Mouse (Mus musculus) forebrain, embryonic 13.5 days (tissue): ENCODE data around the gene Klhdc1. TPM values are rescaled to one million over a fixed set of nuclear protein-coding genes. Genes with fewer than 3 reads are reported as not detected.

ENCODE experiments used
- ATAC-seq: fragments of 200-750 bp; cut with Nextera tagmentation; 2 replicates; pipeline ENCODE4 v1.8.0; 2017
- H3K27ac ChIP-seq: fragments of 300-500 bp; sonication (generic); 2 replicates; pipeline ENCODE4 v1.5.1; 2015; ENCODE audit warnings: inconsistent platforms, mild to moderate bottlenecking, moderate library complexity
- H3K27me3 ChIP-seq: fragments of 300-500 bp; sonication (generic); 2 replicates; pipeline ENCODE4 v1.6.1; 2015; ENCODE audit warnings: mild to moderate bottlenecking, inconsistent platforms
- H3K36me3 ChIP-seq: fragments of 300-500 bp; sonication (generic); 2 replicates; pipeline ENCODE4 v1.6.1; 2015; ENCODE audit warnings: mild to moderate bottlenecking, inconsistent platforms; ENCODE audit not compliant: poor library complexity, severe bottlenecking
- H3K4me1 ChIP-seq: fragments of 300-500 bp; sonication (generic); 2 replicates; pipeline ENCODE4 v1.6.1; 2015; ENCODE audit warnings: inconsistent platforms
- H3K4me2 ChIP-seq: fragments of 300-500 bp; sonication (generic); 2 replicates; pipeline ENCODE4 v1.6.1; 2015; ENCODE audit warnings: inconsistent platforms, mild to moderate bottlenecking, moderate library complexity
- H3K4me3 ChIP-seq: fragments of 300-500 bp; sonication (generic); 2 replicates; pipeline ENCODE4 v1.5.1; 2015; ENCODE audit warnings: mild to moderate bottlenecking, inconsistent platforms
- H3K9ac ChIP-seq: fragments of 300-500 bp; sonication (generic); 2 replicates; pipeline ENCODE4 v1.6.1; 2015; ENCODE audit warnings: mild to moderate bottlenecking, inconsistent platforms
- H3K9me3 ChIP-seq: fragments of 300-500 bp; sonication (generic); replicated peaks from 2 replicates; pipeline ENCODE4 v1.6.1; 2016; ENCODE audit warnings: inconsistent platforms
- WGBS: fragments of 180-500 bp; shearing (Covaris S2); methylation state at CpG from one replicate; pipeline ENCODE4 v1.1.7; 2015; 5-methylcytosine and 5-hydroxymethylcytosine counted together
- polyA plus RNA-seq: library from polyadenylated mRNA; unstranded; fragments of >200 nt; fragmentation: Nextera tagmentation; extraction: Ambion mirVana; gene quantifications from 2 replicates; pipeline ENCODE4 v1.2.1, GENCODE M21; 2015

Gene Klhdc1
- polyA plus RNA-seq = 6.4 and 9.3 TPM in 2 replicates

DNA sequence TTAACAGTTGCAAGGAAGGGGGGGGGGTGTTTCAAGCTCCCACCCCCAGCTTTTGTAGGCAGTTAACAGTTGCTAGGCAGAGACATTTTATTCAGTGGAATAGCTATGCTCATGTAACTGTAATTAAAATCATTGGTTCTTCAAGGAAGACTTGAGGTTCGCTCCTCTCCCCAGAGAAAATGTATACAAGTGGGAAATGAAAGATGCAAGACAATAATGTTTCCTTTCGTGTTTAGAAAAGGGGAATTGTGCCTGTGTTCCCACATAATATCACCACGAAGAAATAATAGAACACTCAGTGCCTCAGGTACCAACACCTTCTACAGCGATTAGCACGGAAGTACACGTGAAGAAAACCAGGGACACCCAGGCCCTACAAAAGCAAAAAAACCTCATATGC lies at the start of gene Klhdc1:
Gene Klhdc1 (plus strand): TSS at position 301 of the 400 bp plus-strand sequence.
- Histone ChIP-seq H3K4me1 (peaks cover 10% of the 10 kb centered on the region; the same call in 1 of the 2 replicates), H3K27me3 (no peaks in the 10 kb centered on the region), H3K27ac (peak within 1 kb of the TSS; percentile 63), H3K36me3 (no peaks in the 10 kb centered on the region), H3K4me2 (peak within 1 kb of the TSS; percentile 78), H3K4me3 (peak within 1 kb of the TSS; percentile 71), H3K9me3 (no peaks in the 10 kb centered on the region), H3K9ac (peak within 1 kb of the TSS; percentile 86)
- 73% methylated on average over 6 of the region's 6 CpGs for WGBS
- ATAC-seq = no peak

GRCm38 (mm10) chr12:69191396-69191795 lies 49.6 kb upstream of the Klhdc1 start:
- Histone ChIP-seq H3K4me1 (peaks cover 22% of the 10 kb centered on the region), H3K36me3 (peaks cover 33% of the 10 kb centered on the region), H3K9me3 (no peaks in the 10 kb centered on the region), H3K9ac (no peak overlapping the region), H3K27ac (no peak overlapping the region), H3K27me3 (no peaks in the 10 kb centered on the region), H3K4me2 (no peak overlapping the region), H3K4me3 (no peak overlapping the region)
- ATAC-seq = no peak
- 92% methylated on average over 5 of the region's 5 CpGs for WGBS

DNA sequence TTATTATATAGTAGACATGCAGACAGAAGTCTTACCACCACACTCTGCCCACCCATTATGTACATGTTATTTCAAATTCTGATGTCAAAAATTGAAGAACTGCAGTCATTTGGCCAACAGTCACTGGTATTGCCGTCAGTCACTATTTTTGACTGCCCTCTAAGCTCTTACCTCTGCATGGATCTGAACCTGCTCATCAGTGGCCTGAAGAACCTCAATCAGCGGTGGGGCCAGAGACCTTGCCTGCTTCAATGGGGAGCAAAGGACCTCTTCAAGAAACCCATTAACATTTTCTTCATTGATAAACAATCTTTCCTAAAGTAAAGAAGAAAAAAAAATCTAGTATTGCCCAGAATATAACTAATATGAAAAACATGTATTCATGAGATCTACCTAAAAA lies 48.3 kb upstream of the Klhdc1 start:
- ATAC-seq = no peak
- Histone ChIP-seq H3K9me3 (no peaks in the 10 kb centered on the region), H3K4me2 (no peak overlapping the region), H3K4me1 (peaks cover 13% of the 10 kb centered on the region), H3K27ac (no peak overlapping the region), H3K4me3 (no peak overlapping the region), H3K9ac (no peak overlapping the region), H3K36me3 (peaks cover 28% of the 10 kb centered on the region), H3K27me3 (no peaks in the 10 kb centered on the region)
- WGBS = 92% methylated on average over 2 of the region's 2 CpGs

DNA sequence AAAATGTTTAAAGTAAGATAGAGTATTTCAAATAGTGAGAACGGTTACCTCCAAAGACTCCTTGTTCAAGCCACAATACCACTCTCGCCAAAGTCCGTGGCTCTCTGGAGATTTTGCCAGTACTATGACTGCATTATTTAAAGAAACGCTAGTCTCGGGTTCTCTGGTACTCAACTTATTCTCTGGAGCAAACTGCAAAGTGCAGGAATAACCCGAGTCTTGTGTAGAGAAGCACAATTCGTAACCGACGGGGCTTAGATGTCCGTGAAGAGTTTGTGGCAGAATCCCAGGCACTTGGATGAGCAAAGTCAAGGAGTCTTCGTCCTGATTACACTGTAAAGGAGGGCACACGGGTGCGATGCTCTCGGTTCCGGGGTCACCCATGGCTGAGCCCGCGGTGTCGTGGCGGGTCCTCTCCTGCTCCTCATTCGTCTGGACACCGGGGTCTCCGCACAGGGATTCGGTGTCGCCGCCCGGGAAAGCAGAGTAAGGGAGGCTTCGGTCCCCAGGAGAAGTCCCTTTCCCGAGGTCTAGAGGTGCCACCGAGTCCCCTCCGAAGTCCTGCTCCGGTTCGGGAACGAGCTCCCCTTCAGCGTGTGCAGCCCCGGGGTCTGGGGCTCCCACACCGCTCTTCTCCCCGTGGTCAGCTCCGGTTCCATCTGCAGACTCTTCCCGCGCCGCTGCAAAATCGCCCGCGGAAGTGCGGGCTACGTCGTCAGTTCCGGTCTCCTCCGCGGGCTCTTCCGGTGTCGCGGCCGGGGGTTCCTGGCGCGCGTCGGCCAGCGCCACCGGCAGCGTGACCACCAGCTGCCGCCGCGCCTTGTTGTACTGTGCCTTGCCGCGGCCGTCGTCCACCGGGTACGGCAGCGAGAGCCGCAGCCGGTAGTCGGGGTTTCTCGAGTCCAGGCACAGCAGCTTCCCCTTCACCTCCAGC lies 44.3 kb upstream of the Klhdc1 start, which contains the start of gene Gm49383:
Gene Gm49383 (minus strand): TSS at position 661 of the 934 bp plus-strand sequence.
- ATAC-seq = peak; percentile 89
- under 1% methylated on average over 73 of the region's 75 CpGs for WGBS
- no peaks in the 10 kb centered on the region for H3K9me3 ChIP-seq
- peaks cover 29% of the 10 kb centered on the region for H3K4me1 ChIP-seq
- H3K27me3 ChIP-seq = no peaks in the 10 kb centered on the region
- peak within 1 kb of the TSS; percentile 91 for H3K4me2 ChIP-seq
- H3K4me3 ChIP-seq = peak within 1 kb of the TSS; percentile 93
- peak within 1 kb of the TSS; percentile 91 for H3K27ac ChIP-seq
- peak within 1 kb of the TSS; percentile 90 for H3K9ac ChIP-seq
- peaks cover 23% of the 10 kb centered on the region for H3K36me3 ChIP-seq

- Histone ChIP-seq H3K4me2 (peak overlapping the region; percentile 91), H3K36me3 (peaks cover 27% of the 10 kb centered on the region), H3K9ac (peak overlapping the region; percentile 90), H3K4me1 (peaks cover 29% of the 10 kb centered on the region), H3K4me3 (peak overlapping the region; percentile 93), H3K27ac (peak overlapping the region; percentile 91), H3K27me3 (no peaks in the 10 kb centered on the region), H3K9me3 (no peaks in the 10 kb centered on the region)
- peak; percentile 75 for ATAC-seq
- WGBS = under 1% methylated on average over 84 of the region's 94 CpGs
Observed at GRCm38 (mm10) chr12:69197378-69198163, 43.4 kb upstream of the Klhdc1 start.

DNA sequence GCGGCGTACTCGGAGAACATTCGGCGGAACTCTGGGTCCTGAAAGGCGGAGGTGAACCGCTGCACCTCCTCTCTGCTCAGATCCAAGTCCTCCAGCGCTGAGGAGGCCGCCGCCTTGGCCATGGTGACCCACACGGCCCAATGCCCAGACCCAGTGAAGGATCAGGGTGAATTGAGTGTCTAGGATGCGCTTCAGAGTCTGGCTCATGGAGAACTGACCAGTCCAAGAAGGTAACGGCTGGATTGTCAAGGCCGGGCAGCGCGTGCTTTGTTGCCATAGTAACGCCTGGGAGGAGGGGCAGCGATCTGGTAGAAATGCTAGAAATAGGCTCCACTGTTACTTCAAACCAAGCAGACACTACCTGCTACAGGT lies 42.8 kb upstream of the Klhdc1 start, which contains the start of gene Dnaaf2:
Gene Dnaaf2 (minus strand): TSS at position 266 of the 372 bp plus-strand sequence.
- peak within 1 kb of the TSS; percentile 91 for H3K27ac ChIP-seq
- H3K27me3 ChIP-seq = no peaks in the 10 kb centered on the region
- H3K4me1 ChIP-seq = peaks cover 29% of the 10 kb centered on the region
- peak within 1 kb of the TSS; percentile 90 for H3K9ac ChIP-seq
- no peaks in the 10 kb centered on the region for H3K9me3 ChIP-seq
- peak within 1 kb of the TSS; percentile 93 for H3K4me3 ChIP-seq
- under 1% methylated on average over 18 of the region's 18 CpGs for WGBS
- H3K4me2 ChIP-seq = peak within 1 kb of the TSS; percentile 91
- peak; percentile 25 for ATAC-seq
- H3K36me3 ChIP-seq = peaks cover 32% of the 10 kb centered on the region

DNA sequence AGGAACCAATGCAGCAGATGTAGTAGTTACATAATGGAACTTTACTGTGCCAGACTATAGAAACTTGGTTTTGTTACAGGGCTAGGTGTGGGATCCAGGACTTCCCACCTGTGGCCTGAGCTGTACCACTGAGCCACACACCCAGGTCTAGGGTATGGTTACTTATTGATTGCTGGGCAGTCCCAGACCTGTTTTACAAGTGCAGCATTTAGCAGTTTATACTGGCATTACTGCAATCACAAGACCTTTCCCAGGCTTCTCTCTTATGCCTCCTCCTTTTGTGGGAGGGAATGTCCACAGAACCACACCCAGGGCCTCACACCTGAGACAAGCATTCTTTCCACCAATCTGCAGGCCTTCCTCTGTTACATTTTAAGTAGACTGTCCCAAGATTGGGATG lies 42.0 kb upstream of the Klhdc1 start:
- no peaks in the 10 kb centered on the region for H3K9me3 ChIP-seq
- H3K27ac ChIP-seq = no peak overlapping the region
- ATAC-seq = no peak
- H3K9ac ChIP-seq = 0 out of 2 replicates have a peak overlapping the region, but pooled peaks have one; percentile 19
- H3K27me3 ChIP-seq = no peaks in the 10 kb centered on the region
- peak overlapping the region; percentile 91 for H3K4me2 ChIP-seq
- H3K4me3 ChIP-seq = no peak overlapping the region
- peaks cover 35% of the 10 kb centered on the region for H3K36me3 ChIP-seq
- H3K4me1 ChIP-seq = peaks cover 29% of the 10 kb centered on the region

GRCm38 (mm10) chr12:69204052-69204833 lies 36.7 kb upstream of the Klhdc1 start, which contains the start of gene Gm49384:
Gene Gm49384, minus strand, starts transcription at chr12:69204267.
- 77% methylated on average over 16 of the region's 16 CpGs for WGBS
- Histone ChIP-seq H3K9ac (no peak within 1 kb of the TSS), H3K9me3 (no peaks in the 10 kb centered on the region), H3K4me2 (no peak within 1 kb of the TSS), H3K27me3 (no peaks in the 10 kb centered on the region), H3K27ac (no peak within 1 kb of the TSS), H3K36me3 (peaks cover 46% of the 10 kb centered on the region), H3K4me3 (no peak within 1 kb of the TSS), H3K4me1 (peaks cover 3% of the 10 kb centered on the region; the same call in 1 of the 2 replicates)
- ATAC-seq = peak; percentile 61; the same call in 1 of the 2 replicates

DNA sequence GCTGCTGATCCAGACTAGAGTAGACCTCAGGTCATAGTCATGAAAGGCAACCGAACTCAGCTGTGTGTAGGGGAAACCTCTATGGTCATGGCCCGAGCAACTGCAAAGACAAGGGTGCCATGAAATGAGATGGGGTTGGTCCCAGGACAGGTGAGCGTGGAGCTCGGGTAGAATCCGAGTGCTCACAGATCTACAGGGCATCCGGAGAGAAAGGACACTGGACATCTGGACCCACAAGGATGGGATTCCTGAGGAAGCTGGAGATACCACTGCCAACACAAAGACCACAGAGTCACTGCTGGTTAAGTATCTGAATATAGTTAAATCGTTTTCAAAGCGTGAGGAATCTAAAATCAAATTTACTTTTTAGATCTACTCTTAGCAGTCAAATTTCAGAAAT lies 33.6 kb upstream of the Klhdc1 start:
- Histone ChIP-seq H3K27ac (no peak overlapping the region), H3K4me3 (no peak overlapping the region), H3K9me3 (no peaks in the 10 kb centered on the region), H3K9ac (no peak overlapping the region), H3K4me2 (no peak overlapping the region), H3K36me3 (peaks cover 34% of the 10 kb centered on the region), H3K4me1 (no peaks in the 10 kb centered on the region), H3K27me3 (no peaks in the 10 kb centered on the region)
- ATAC-seq = no peak
- 91% methylated on average over 8 of the region's 8 CpGs for WGBS

GRCm38 (mm10) chr12:69207926-69208325 lies 33.0 kb upstream of the Klhdc1 start:
- Histone ChIP-seq H3K9me3 (no peaks in the 10 kb centered on the region), H3K36me3 (peaks cover 32% of the 10 kb centered on the region)
- 94% methylated on average over 7 of the region's 7 CpGs for WGBS

GRCm38 (mm10) chr12:69208520-69208919 lies 32.5 kb upstream of the Klhdc1 start:
- no peak overlapping the region for H3K27ac ChIP-seq
- no peaks in the 10 kb centered on the region for H3K27me3 ChIP-seq
- 90% methylated on average over 2 of the region's 2 CpGs for WGBS
- peaks cover 34% of the 10 kb centered on the region; the same call in 1 of the 2 replicates for H3K36me3 ChIP-seq
- no peaks in the 10 kb centered on the region for H3K9me3 ChIP-seq
- H3K9ac ChIP-seq = no peak overlapping the region
- H3K4me2 ChIP-seq = no peak overlapping the region
- no peak overlapping the region for H3K4me3 ChIP-seq
- no peaks in the 10 kb centered on the region for H3K4me1 ChIP-seq
- no peak for ATAC-seq

More at GRCm38 (mm10) chr12:69207926-69208325, 33.0 kb upstream of the Klhdc1 start:
- no peak overlapping the region for H3K4me3 ChIP-seq
- no peaks in the 10 kb centered on the region for H3K27me3 ChIP-seq
- H3K9ac ChIP-seq = no peak overlapping the region
- H3K4me1 ChIP-seq = no peaks in the 10 kb centered on the region
- no peak for ATAC-seq
- H3K27ac ChIP-seq = no peak overlapping the region
- H3K4me2 ChIP-seq = no peak overlapping the region
